Mouse (Mus musculus) mature B cell (primary cell): ENCODE results near the gene Opn4.

ENCODE experiments used
- in situ Hi-C: fragments of 300-500 bp; cut with MboI; formaldehyde crosslinking; loops from 2 replicates; pipeline ENCODE4 v1.14.3; 2019

The Opn4 gene

GRCm38 (mm10) chr14:34599941-34600340, at the start of gene Opn4:
Opn4 (minus strand) TSS chr14:34600142.
- in situ Hi-C loops: no loop called here

DNA sequence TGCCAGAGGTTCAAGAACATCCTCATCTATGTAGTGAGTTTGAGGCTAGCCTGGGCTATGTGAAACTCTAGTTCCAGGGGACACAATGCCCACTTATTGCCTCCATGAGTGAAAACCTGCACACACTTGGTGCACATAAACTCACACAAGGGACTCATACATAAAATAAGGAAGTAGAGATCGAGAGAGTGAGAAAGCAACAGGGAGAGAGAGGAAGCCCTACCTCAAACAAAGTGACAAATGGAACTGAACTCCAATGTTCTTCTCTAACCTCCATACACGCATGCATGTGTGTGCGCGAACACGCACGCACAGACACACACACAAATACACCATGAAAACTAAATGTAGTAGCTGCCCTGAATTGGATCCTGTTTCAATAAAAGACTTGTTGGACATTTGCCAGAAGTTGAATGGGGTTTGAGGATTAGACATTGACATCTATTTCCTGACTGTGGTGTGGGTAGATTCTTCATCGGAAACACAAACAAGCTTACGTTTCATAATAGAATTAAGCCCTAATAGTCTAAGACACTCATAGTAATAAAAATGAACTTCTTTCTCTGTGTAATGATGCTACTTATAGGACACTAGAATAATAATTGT, 48.0 kb upstream of the Opn4 start:
- in situ Hi-C loops: no loop called here

GRCm38 (mm10) chr14:34644140-34644539, 44.2 kb upstream of the Opn4 start:
- in situ Hi-C loops: no loop called here

GRCm38 (mm10) chr14:34635721-34636120, 35.8 kb upstream of the Opn4 start:
- in situ Hi-C loops: no loop called here

DNA sequence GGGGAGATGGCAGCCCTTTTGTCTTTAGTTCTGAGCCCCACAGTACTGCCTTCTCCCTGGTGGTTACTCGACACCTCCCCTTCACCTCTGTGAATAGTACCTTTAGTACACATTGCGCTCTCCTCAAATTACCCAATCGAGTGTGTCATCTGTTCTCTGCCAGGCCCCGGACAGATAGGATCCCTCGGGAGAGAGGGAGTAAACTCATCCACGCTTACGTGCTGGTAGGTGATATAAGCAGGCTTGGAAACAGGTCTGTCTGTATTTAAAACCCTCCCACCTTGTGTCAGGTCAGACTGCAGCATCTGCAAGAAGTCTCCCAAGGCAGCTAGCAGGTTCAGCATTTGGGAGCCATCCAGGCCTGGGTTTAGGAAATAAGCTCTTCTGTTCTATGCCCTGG, 35.2 kb upstream of the Opn4 start:
- in situ Hi-C loops: no loop called here

DNA sequence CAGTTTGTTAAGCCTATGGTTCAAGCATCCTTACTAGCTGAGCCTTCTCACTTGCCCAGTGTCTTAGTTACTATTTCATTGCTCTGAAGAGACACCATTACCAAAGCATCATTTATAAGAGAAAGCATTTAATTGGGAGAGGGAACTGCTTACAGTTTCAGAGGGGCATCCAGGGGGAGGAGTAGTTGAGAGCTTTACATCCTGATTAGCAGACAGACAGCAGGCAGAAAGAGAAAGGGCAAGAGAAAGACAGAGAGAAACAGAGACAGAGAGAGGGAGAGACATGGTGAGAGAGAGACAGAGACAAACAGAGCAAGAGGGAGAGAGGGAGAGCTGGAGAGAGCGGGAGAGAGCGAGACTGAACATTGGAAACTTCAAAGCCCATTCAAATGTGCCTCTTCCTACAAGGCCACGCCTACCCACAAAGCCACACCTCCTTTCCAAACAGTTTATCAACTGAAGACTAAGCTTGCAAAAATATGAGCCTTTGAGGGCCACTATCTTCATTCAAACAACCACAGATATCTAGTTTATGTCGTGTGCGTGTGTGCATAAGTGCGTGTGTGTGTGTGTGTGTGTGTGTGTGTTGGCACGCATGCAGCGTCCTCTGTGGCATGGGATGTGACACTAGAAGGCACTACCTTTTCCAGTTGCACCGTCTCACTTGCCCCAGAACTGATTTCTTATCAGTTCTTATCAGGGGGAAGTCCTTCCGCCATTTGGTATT, 32.9 kb upstream of the Opn4 start:
- in situ Hi-C loops: no loop called here

DNA sequence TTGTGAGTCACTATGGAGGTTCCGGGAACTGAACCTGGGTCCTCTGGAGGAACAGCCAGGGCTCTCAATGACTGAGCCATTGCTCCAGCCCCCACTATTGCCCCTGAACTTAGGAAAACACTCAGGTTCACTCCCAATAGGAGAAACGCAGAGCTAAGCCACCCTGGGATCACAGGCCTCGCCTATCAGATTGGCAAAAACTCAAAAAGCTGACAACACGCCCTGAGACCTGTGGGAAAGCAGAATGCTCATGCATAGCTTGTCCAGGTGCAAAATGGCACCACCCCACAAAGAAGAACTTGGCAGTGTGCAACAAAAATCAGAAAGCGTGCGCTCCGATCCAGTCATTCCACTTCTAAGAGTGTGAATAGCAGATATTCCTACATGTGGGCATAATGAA, 26.9 kb upstream of the Opn4 start:
- in situ Hi-C loops: no loop called here

GRCm38 (mm10) chr14:34623531-34624210, 23.7 kb upstream of the Opn4 start:
- in situ Hi-C loops: no loop called here

DNA sequence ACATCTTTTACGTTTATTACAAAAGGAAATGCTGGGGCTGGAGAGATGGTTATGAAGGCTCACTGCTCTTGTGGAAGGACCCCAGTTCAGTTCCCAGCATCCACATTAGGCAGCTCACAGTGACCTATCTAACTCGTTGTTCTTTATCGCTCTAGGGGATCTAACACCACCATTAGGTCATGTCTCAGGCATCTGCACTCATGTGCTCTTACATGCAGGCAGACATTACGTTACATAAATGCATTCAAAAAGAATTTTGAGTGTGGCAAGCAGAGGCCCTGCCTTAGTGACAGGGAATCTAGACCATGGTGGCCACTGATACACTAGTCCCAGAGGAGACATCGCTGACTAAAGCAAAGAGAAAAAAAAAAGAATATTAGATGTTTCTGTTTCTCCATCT, 23.1 kb upstream of the Opn4 start:
- in situ Hi-C loops: no loop called here

GRCm38 (mm10) chr14:34620611-34621376, 20.9 kb upstream of the Opn4 start:
- in situ Hi-C loops: no loop called here

- in situ Hi-C loops: loop anchor here (10.0 kb wide), 1 partner anchor 156 kb away; no protein-coding TSS in a partner anchor
Observed at GRCm38 (mm10) chr14:34618808-34619207, 18.9 kb upstream of the Opn4 start.

GRCm38 (mm10) chr14:34616821-34617220, 16.9 kb upstream of the Opn4 start:
- in situ Hi-C loops: loop anchor here (10.0 kb wide), 1 partner anchor 158 kb away; no protein-coding TSS in a partner anchor

DNA sequence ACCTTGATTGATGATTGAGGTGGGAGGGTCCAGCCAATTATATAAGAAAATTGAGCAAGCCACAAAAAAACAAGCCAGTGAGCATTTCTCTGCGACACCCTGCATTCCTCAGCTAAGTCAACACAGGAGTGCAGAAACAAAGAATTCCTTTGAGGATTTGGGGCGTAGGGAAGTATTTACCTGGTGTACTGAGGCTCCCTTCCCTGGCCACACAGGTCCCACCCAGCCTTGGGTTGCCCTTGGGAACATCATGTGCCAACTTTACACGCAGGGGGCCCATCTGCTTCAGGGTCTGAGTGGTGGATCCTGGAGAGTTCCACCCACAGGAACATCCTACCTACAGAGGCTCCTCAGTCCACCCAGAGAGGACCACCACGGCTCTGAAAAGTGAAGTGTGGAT, 15.7 kb upstream of the Opn4 start:
- in situ Hi-C loops: loop anchor here (10.0 kb wide), 1 partner anchor 159 kb away; no protein-coding TSS in a partner anchor

DNA sequence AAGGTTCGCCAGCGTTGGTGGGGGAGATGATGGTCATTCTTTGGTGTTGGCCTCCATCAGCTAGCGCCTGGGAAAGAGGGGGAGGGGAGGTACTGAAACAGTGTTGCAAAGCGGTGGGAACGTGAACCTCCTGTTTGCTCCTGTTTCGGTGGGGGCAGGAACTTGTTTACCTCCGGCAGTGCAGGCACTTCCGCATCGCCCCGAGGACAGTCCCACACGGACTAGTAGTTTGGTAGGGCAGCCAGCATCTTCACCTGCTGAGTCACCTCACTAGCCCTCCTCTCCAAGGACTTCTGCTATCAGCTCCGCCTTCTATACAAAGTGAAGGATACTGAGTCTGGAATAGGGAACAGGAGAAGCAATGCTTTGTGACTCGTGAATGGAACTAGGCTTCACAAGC, 15.1 kb upstream of the Opn4 start:
- in situ Hi-C loops: loop anchor here (10.0 kb wide), 1 partner anchor 160 kb away; no protein-coding TSS in a partner anchor

GRCm38 (mm10) chr14:34614551-34614950, 14.6 kb upstream of the Opn4 start:
- in situ Hi-C loops: loop anchor here (10.0 kb wide), 1 partner anchor 160 kb away; no protein-coding TSS in a partner anchor

- in situ Hi-C loops: loop anchor here (10.0 kb wide), 1 partner anchor 161 kb away; no protein-coding TSS in a partner anchor
Observed at GRCm38 (mm10) chr14:34613523-34613922, 13.6 kb upstream of the Opn4 start.

- in situ Hi-C loops: loop anchor here (10.0 kb wide), 1 partner anchor 163 kb away; no protein-coding TSS in a partner anchor
Observed at GRCm38 (mm10) chr14:34612222-34612621, 12.3 kb upstream of the Opn4 start.

- in situ Hi-C loops: loop anchor here (10.0 kb wide), 1 partner anchor 163 kb away; no protein-coding TSS in a partner anchor
Observed at GRCm38 (mm10) chr14:34611591-34611990, 11.6 kb upstream of the Opn4 start.

- in situ Hi-C loops: no loop called here
Observed at GRCm38 (mm10) chr14:34601910-34602309, 2.0 kb upstream of the Opn4 start.

GRCm38 (mm10) chr14:34595596-34596255, 4.2 kb downstream of the Opn4 start:
- in situ Hi-C loops: no loop called here
